Mouse (Mus musculus) ES-E14 (cell line): Measurements from ENCODE around the gene Prm2.

Experiments
- CHD2 ChIP-seq: IDR thresholded peaks from 2 replicates; pipeline ENCODE4 v1.6.1; 2014; ENCODE audit warnings: mild to moderate bottlenecking, low read depth, low read length, inconsistent platforms
- HCFC1 ChIP-seq: IDR thresholded peaks from 2 replicates; pipeline ENCODE4 v1.6.1; 2012; ENCODE audit warnings: low read length, inconsistent platforms, borderline replicate concordance; ENCODE audit not compliant: insufficient read depth
- MAFK ChIP-seq: IDR thresholded peaks from 2 replicates; pipeline ENCODE4 v1.6.1; 2014; ENCODE audit warnings: mild to moderate bottlenecking, low read depth, low read length, inconsistent platforms; ENCODE audit not compliant: insufficient read depth
- ZC3H11A ChIP-seq: IDR thresholded peaks from 2 replicates; pipeline ENCODE4 v1.6.1; 2012; ENCODE audit warnings: low read depth, mild to moderate bottlenecking, inconsistent platforms, low read length, borderline replicate concordance
- ZNF384 ChIP-seq: IDR thresholded peaks from 2 replicates; pipeline ENCODE4 v1.6.1; 2012; ENCODE audit warnings: low read depth, low read length, inconsistent platforms

DNA sequence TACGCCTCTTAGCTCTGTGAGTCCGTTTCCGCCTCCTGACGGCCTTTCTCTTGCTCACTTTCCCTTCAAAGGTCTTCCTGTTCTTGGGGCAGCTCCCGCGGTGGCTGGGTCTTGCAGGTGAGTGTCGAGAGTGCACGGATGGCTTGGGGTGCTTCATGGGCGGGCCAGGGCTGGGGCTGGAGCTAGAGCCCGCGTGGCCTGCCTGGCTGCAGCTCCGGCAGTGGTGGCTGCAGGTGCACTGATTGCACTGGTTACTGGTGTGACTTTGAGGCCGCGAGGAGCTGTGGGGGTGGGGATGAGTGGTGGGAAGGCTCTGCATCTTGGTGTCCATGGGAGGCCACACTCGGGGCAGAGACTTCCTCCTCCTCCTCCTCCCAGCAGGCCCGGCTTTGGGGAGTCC is 7.7 kb downstream of the Prm2 start, which contains the start of gene Tnp2:
- TF ChIP-seq ZC3H11A (no peak), ZNF384 (no peak), CHD2 (no peak), MAFK (no peak), HCFC1 (no peak)
